Mouse (Mus musculus): ENCODE results near the gene Cspg4. TPM values are rescaled to one million over a fixed set of nuclear protein-coding genes. Genes with fewer than 3 reads are reported as not detected.

Gene Cspg4
- polyA plus RNA-seq (2014; fragmentation: Illumina TruSeq; extraction: RNeasy Lipid Tissue Mini Kit (QIAGEN cat#74804); ENCODE audit: low read depth, low replicate concordance) = 0.10 TPM

GRCm38 (mm10) chr9:56864832-56865231 lies at the start of gene Cspg4:
Gene Cspg4 (plus strand): TSS chr9:56865033.

GRCm38 (mm10) chr9:56864216-56864729 lies 560 bp upstream of the Cspg4 start, which contains the start of gene Odf3l1:
Gene Odf3l1 (minus strand): TSS chr9:56864679.

GRCm38 (mm10) chr9:56928041-56928811 lies 63.4 kb downstream of the Cspg4 start, which contains the start of gene Snx33:
Gene Snx33 (minus strand): TSS chr9:56928371.

GRCm38 (mm10) chr9:56937223-56938160 lies 72.7 kb downstream of the Cspg4 start, which contains the start of gene Imp3:
Gene Imp3 (plus strand): TSS chr9:56937475.

Other genes starting within 250 kb of the Cspg4 start
- 0.11 TPM for gene Lingo1, start 68.6 kb upstream of the Cspg4 start, polyA plus RNA-seq (2014; fragmentation: Illumina TruSeq; extraction: RNeasy Lipid Tissue Mini Kit (QIAGEN cat#74804); ENCODE audit: low read depth, low replicate concordance)
- 43.4 TPM for gene Odf3l1, start 354 bp upstream of the Cspg4 start, polyA plus RNA-seq (2014; fragmentation: Illumina TruSeq; extraction: RNeasy Lipid Tissue Mini Kit (QIAGEN cat#74804); ENCODE audit: low read depth, low replicate concordance)
- 2.4 TPM for gene Snx33, start 63.3 kb downstream of the Cspg4 start, polyA plus RNA-seq (2014; fragmentation: Illumina TruSeq; extraction: RNeasy Lipid Tissue Mini Kit (QIAGEN cat#74804); ENCODE audit: low read depth, low replicate concordance)
- gene Imp3, start 72.4 kb downstream of the Cspg4 start, polyA plus RNA-seq (2014; fragmentation: Illumina TruSeq; extraction: RNeasy Lipid Tissue Mini Kit (QIAGEN cat#74804); ENCODE audit: low read depth, low replicate concordance) = 12.1 TPM
- gene Snupn, start 85.8 kb downstream of the Cspg4 start, polyA plus RNA-seq (2014; fragmentation: Illumina TruSeq; extraction: RNeasy Lipid Tissue Mini Kit (QIAGEN cat#74804); ENCODE audit: low read depth, low replicate concordance) = 35.1 TPM
- 24.0 TPM for gene Ptpn9, start 129.9 kb downstream of the Cspg4 start, polyA plus RNA-seq (2014; fragmentation: Illumina TruSeq; extraction: RNeasy Lipid Tissue Mini Kit (QIAGEN cat#74804); ENCODE audit: low read depth, low replicate concordance)
- 42.0 TPM for gene Sin3a, start 207.0 kb downstream of the Cspg4 start, polyA plus RNA-seq (2014; fragmentation: Illumina TruSeq; extraction: RNeasy Lipid Tissue Mini Kit (QIAGEN cat#74804); ENCODE audit: low read depth, low replicate concordance)

Measured in testis, adult 10 weeks (tissue).